Mouse (Mus musculus): Measurements from ENCODE around the gene Pax6. TPM values are rescaled to one million over a fixed set of nuclear protein-coding genes. Genes with fewer than 3 reads are reported as not detected.

The Pax6 gene
- polyA plus RNA-seq, 1 experiment from 2014 or later = 2.5 TPM

- H3K4me2 ChIP-seq = no peak overlapping the region
- H3K4me1 ChIP-seq = no peaks in the 10 kb centered on the region
- H3K27ac ChIP-seq = no peak overlapping the region
- no peak for ATAC-seq (ENCODE audit: insufficient read depth, low FRiP score, low read depth)
- no peaks in the 10 kb centered on the region for H3K9me3 ChIP-seq
- WGBS = 80% methylated on average over 8 of the region's 8 CpGs
- H3K9ac ChIP-seq = no peak overlapping the region
- no peaks in the 10 kb centered on the region for H3K36me3 ChIP-seq
- H3K4me3 ChIP-seq (replicated peaks) = no peak overlapping the region
- H3K27me3 ChIP-seq (replicated peaks) = no peaks in the 10 kb centered on the region
Observed at GRCm38 (mm10) chr2:105715409-105716115, 46.9 kb downstream of the Pax6 start.

- no peak overlapping the region for H3K4me2 ChIP-seq
- H3K9ac ChIP-seq = no peak overlapping the region
- no peak overlapping the region for H3K4me3 ChIP-seq (replicated peaks)
- H3K9me3 ChIP-seq = no peaks in the 10 kb centered on the region
- no peaks in the 10 kb centered on the region for H3K27me3 ChIP-seq (replicated peaks)
- no peaks in the 10 kb centered on the region for H3K36me3 ChIP-seq
- no peaks in the 10 kb centered on the region for H3K4me1 ChIP-seq
- no peak overlapping the region for H3K27ac ChIP-seq
- ATAC-seq (ENCODE audit: insufficient read depth, low FRiP score, low read depth) = no peak
- 71% methylated on average over 9 of the region's 9 CpGs for WGBS
Observed at GRCm38 (mm10) chr2:105726657-105727056, 58.0 kb downstream of the Pax6 start.

- H3K9ac ChIP-seq = no peak overlapping the region
- no peak for ATAC-seq (ENCODE audit: insufficient read depth, low FRiP score, low read depth)
- WGBS = 91% methylated on average over 3 of the region's 3 CpGs
Observed at GRCm38 (mm10) chr2:105730704-105731103, 62.0 kb downstream of the Pax6 start.

GRCm38 (mm10) chr2:105736166-105736565 is 67.5 kb downstream of the Pax6 start:
- Histone ChIP-seq H3K4me1 (no peaks in the 10 kb centered on the region), H3K27me3 (replicated peaks) (no peaks in the 10 kb centered on the region), H3K36me3 (no peaks in the 10 kb centered on the region), H3K9me3 (no peaks in the 10 kb centered on the region), H3K4me3 (replicated peaks) (no peak overlapping the region), H3K9ac (no peak overlapping the region), H3K4me2 (no peak overlapping the region), H3K27ac (no peak overlapping the region)
- ATAC-seq (ENCODE audit: insufficient read depth, low FRiP score, low read depth) = no peak

More at GRCm38 (mm10) chr2:105730704-105731103, 62.0 kb downstream of the Pax6 start:
- Histone ChIP-seq H3K27me3 (replicated peaks) (no peaks in the 10 kb centered on the region), H3K27ac (no peak overlapping the region), H3K4me3 (replicated peaks) (no peak overlapping the region), H3K36me3 (no peaks in the 10 kb centered on the region), H3K4me1 (no peaks in the 10 kb centered on the region), H3K9me3 (no peaks in the 10 kb centered on the region), H3K4me2 (no peak overlapping the region)

- no peaks in the 10 kb centered on the region for H3K4me1 ChIP-seq
- H3K27ac ChIP-seq = no peak overlapping the region
- no peaks in the 10 kb centered on the region for H3K9me3 ChIP-seq
- no peaks in the 10 kb centered on the region for H3K27me3 ChIP-seq (replicated peaks)
- H3K36me3 ChIP-seq = no peaks in the 10 kb centered on the region
- no peak for ATAC-seq (ENCODE audit: insufficient read depth, low FRiP score, low read depth)
- H3K4me3 ChIP-seq (replicated peaks) = no peak overlapping the region
- no peak overlapping the region for H3K9ac ChIP-seq
- H3K4me2 ChIP-seq = no peak overlapping the region
- WGBS = 77% methylated on average over 7 of the region's 7 CpGs
Observed at GRCm38 (mm10) chr2:105746896-105747295, 78.2 kb downstream of the Pax6 start.

Other genes with a start within 250 kb of the Pax6 start
- gene Elp4, start 235.7 kb downstream of the Pax6 start, polyA plus RNA-seq (2015; fragmentation: Nextera tagmentation; extraction: Ambion mirVana) = 37.3 and 39.4 TPM in 2 replicates
- 124 and 126 TPM in 2 replicates for gene Immp1l, start 235.7 kb downstream of the Pax6 start, polyA plus RNA-seq (2015; fragmentation: Nextera tagmentation; extraction: Ambion mirVana)

Data from stomach, embryonic 15.5 days (tissue).